Mouse (Mus musculus): ENCODE measurements around the gene Mapk12. TPM values are rescaled to one million over a fixed set of nuclear protein-coding genes. Genes with fewer than 3 reads are reported as not detected.

The Mapk12 gene
- total and polyA plus RNA-seq, 3 experiments = 0.18 TPM; not detected in 2

GRCm38 (mm10) chr15:89106073-89106472, 34.4 kb downstream of the Mapk12 start:
- H3K36me3 ChIP-seq (ENCODE audit: control insufficient read depth in 1 of 2, insufficient read depth in 2 of 2, low read length in 2 of 2) = peaks cover 0 to 4% of the 10 kb centered on the region in 2 experiments; a peak in 2 of 4 replicates

GRCm38 (mm10) chr15:89104425-89104824, 36.1 kb downstream of the Mapk12 start:
- no peaks in the 10 kb centered on the region for H3K4me1 ChIP-seq (ENCODE audit: control insufficient read depth in 1 of 2, insufficient read depth in 2 of 2, low read length in 2 of 2)
- no peak for DNase-seq (ENCODE audit: low read depth, low spot score)
- no peak overlapping the region for H3K4me3 ChIP-seq (ENCODE audit: control insufficient read depth in 1 of 2, insufficient read depth in 1 of 2, low read depth in 2 of 2, low read length in 2 of 2)
- H3K27ac ChIP-seq (ENCODE audit: control insufficient read depth, low read depth, low read length) = no peak overlapping the region
- H3K36me3 ChIP-seq (ENCODE audit: control insufficient read depth in 1 of 2, insufficient read depth in 2 of 2, low read length in 2 of 2) = peaks cover 0 to 4% of the 10 kb centered on the region in 2 experiments; a peak in 2 of 4 replicates
- H3K9ac ChIP-seq (ENCODE audit: control insufficient read depth, low read depth, low read length, poor library complexity, severe bottlenecking) = no peak overlapping the region
- no peaks in the 10 kb centered on the region for H3K79me2 ChIP-seq (ENCODE audit: control insufficient read depth, insufficient read depth, low read length, poor library complexity)
- no peaks in the 10 kb centered on the region for H3K9me3 ChIP-seq (replicated peaks; ENCODE audit: insufficient read depth, low read length)
- no peaks in the 10 kb centered on the region for H3K27me3 ChIP-seq (ENCODE audit: control insufficient read depth in 1 of 2, insufficient read depth in 2 of 2, low read length in 2 of 2)
- no peak for TF ChIP-seq MAFK (IDR thresholded peaks at IDR 0.05; ENCODE audit: borderline replicate concordance, low read depth, low read length)
- TF ChIP-seq MXI1 (IDR thresholded peaks at IDR 0.05; ENCODE audit: low read depth, low read length) = no peak
- TF ChIP-seq ZKSCAN1 (IDR thresholded peaks at IDR 0.05; ENCODE audit: low read depth, low read length) = no peak
- TF ChIP-seq GABPA (IDR thresholded peaks at IDR 0.05; ENCODE audit: low read depth, low read length) = no peak
- no peak for TF ChIP-seq CTCF (IDR thresholded peaks at IDR 0.05 in 2 of 3, conservative IDR thresholded peaks at IDR 0.05 in 1 of 3; ENCODE audit: control insufficient read depth in 1 of 3, insufficient read depth in 1 of 3, low read depth in 2 of 3, low read length in 3 of 3, poor library complexity in 1 of 3, severe bottlenecking in 1 of 3)
- TF ChIP-seq MEF2A (IDR thresholded peaks at IDR 0.05; ENCODE audit: extremely low read depth, insufficient replicate concordance, low read depth, low read length, poor library complexity, severe bottlenecking) = no peak
- TF ChIP-seq NELFE (IDR thresholded peaks at IDR 0.05; ENCODE audit: low read depth, low read length) = no peak
- no peak for TF ChIP-seq HCFC1 (IDR thresholded peaks at IDR 0.05; ENCODE audit: low read depth, low read length)
- no peak for TF ChIP-seq MAX (IDR thresholded peaks at IDR 0.05; ENCODE audit: low read length)
- TF ChIP-seq POLR2A (IDR thresholded peaks at IDR 0.05; ENCODE audit: control insufficient read depth in 1 of 2, insufficient read depth in 1 of 2, low read depth in 1 of 2, low read length in 2 of 2, poor library complexity in 1 of 2) = no peak
- no peak for TF ChIP-seq NRF1 (IDR thresholded peaks at IDR 0.05; ENCODE audit: insufficient read depth, low read depth, low read length, poor library complexity, severe bottlenecking)
- no peak for TF ChIP-seq MYC (IDR thresholded peaks at IDR 0.05; ENCODE audit: low read depth, low read length)
- TF ChIP-seq USF1 (IDR thresholded peaks at IDR 0.05; ENCODE audit: low read depth, low read length) = no peak
- TF ChIP-seq E2F4 (IDR thresholded peaks at IDR 0.05; ENCODE audit: borderline replicate concordance, low read depth, low read length) = no peak
- TF ChIP-seq ZC3H11A (IDR thresholded peaks at IDR 0.05; ENCODE audit: low read depth, low read length) = no peak
- TF ChIP-seq ETS1 (IDR thresholded peaks at IDR 0.05; ENCODE audit: low read depth, low read length) = no peak
- no peak for TF ChIP-seq GATA1 (IDR thresholded peaks at IDR 0.05; ENCODE audit: low read depth, low read length)

More at GRCm38 (mm10) chr15:89106073-89106472, 34.4 kb downstream of the Mapk12 start:
- Histone ChIP-seq H3K9ac (ENCODE audit: control insufficient read depth, low read depth, low read length, poor library complexity, severe bottlenecking) (no peak overlapping the region), H3K9me3 (replicated peaks; ENCODE audit: insufficient read depth, low read length) (no peaks in the 10 kb centered on the region), H3K27ac (ENCODE audit: control insufficient read depth, low read depth, low read length) (no peak overlapping the region), H3K4me1 (ENCODE audit: control insufficient read depth in 1 of 2, insufficient read depth in 2 of 2, low read length in 2 of 2) (no peaks in the 10 kb centered on the region), H3K4me3 (ENCODE audit: control insufficient read depth in 1 of 2, insufficient read depth in 1 of 2, low read depth in 2 of 2, low read length in 2 of 2) (no peak overlapping the region), H3K79me2 (ENCODE audit: control insufficient read depth, insufficient read depth, low read length, poor library complexity) (no peaks in the 10 kb centered on the region), H3K27me3 (ENCODE audit: control insufficient read depth in 1 of 2, insufficient read depth in 2 of 2, low read length in 2 of 2) (no peaks in the 10 kb centered on the region)
- no peak for DNase-seq (ENCODE audit: low read depth, low spot score)
- TF ChIP-seq ELF1 (IDR thresholded peaks at IDR 0.05; ENCODE audit: low read depth, low read length) (no peak), EP300 (IDR thresholded peaks at IDR 0.05; ENCODE audit: low read depth in 1 of 2, low read length in 2 of 2) (no peak), RCOR1 (IDR thresholded peaks at IDR 0.05; ENCODE audit: low read depth, low read length) (no peak), BHLHE40 (IDR thresholded peaks at IDR 0.05; ENCODE audit: borderline replicate concordance, low read depth, low read length) (no peak), ZMIZ1 (IDR thresholded peaks at IDR 0.05; ENCODE audit: low read depth, low read length) (no peak), TBP (IDR thresholded peaks at IDR 0.05; ENCODE audit: low read depth, low read length) (no peak), NELFE (IDR thresholded peaks at IDR 0.05; ENCODE audit: low read depth, low read length) (no peak), UBTF (IDR thresholded peaks at IDR 0.05; ENCODE audit: borderline replicate concordance, insufficient read depth, low read depth, low read length) (no peak), POLR2AphosphoS5 (IDR thresholded peaks at IDR 0.05; ENCODE audit: borderline replicate concordance, low read depth, low read length) (no peak), E2F4 (IDR thresholded peaks at IDR 0.05; ENCODE audit: borderline replicate concordance, low read depth, low read length) (no peak), TAL1 (IDR thresholded peaks at IDR 0.05; ENCODE audit: low read length) (no peak), TCF12 (IDR thresholded peaks at IDR 0.05; ENCODE audit: low read depth, low read length) (no peak), NRF1 (IDR thresholded peaks at IDR 0.05; ENCODE audit: insufficient read depth, low read depth, low read length, poor library complexity, severe bottlenecking) (no peak), ZC3H11A (IDR thresholded peaks at IDR 0.05; ENCODE audit: low read depth, low read length) (no peak), HCFC1 (IDR thresholded peaks at IDR 0.05; ENCODE audit: low read depth, low read length) (no peak), GABPA (IDR thresholded peaks at IDR 0.05; ENCODE audit: low read depth, low read length) (no peak), MAZ (IDR thresholded peaks at IDR 0.05; ENCODE audit: low read depth, low read length) (no peak), USF2 (IDR thresholded peaks at IDR 0.05; ENCODE audit: borderline replicate concordance in 1 of 2, insufficient read depth in 1 of 2, low read depth in 1 of 2, low read length in 2 of 2) (no peak)

Data from MEL (cell line).